8 mouse cellular contexts compared by ENCODE assay signal in genomic region chr2:108827106-108827838, GRCm38 (mm10).
DNase-seq lines count a peak whose midpoint lies in the region; ATAC-seq and TF ChIP-seq lines count a peak whose summit lies in the region.

No protein-coding gene starts in this region.

- H3K4me2 ChIP-seq in embryonic facial prominence, embryonic 11.5 days (ENCODE audit: low read depth, low read length) = no peak overlapping the region
- H3K4me2 ChIP-seq in midbrain, postnatal 0 days (ENCODE audit: low read depth, low read length, poor library complexity, severe bottlenecking) = peak overlapping the region; percentile 19

- no peaks in the 10 kb centered on the region for H3K4me1 ChIP-seq in embryonic facial prominence, embryonic 11.5 days (ENCODE audit: control insufficient read depth, insufficient read depth, low read length)
- no peaks in the 10 kb centered on the region for H3K4me1 ChIP-seq in midbrain, postnatal 0 days (ENCODE audit: insufficient read depth, low read length)

- ATAC-seq in embryonic facial prominence, embryonic 11.5 days (replicated peaks; ENCODE audit: insufficient number of reproducible peaks, low FRiP score, low TSS enrichment, low read depth) = peak; percentile 92
- ATAC-seq in midbrain, postnatal 0 days (ENCODE audit: low FRiP score) = peak; percentile 83

- WGBS in embryonic facial prominence, embryonic 11.5 days = 5% methylated on average over 12 of the region's 12 CpGs
- 2% methylated on average over 12 of the region's 12 CpGs for WGBS in midbrain, postnatal 0 days

- peak; percentile 2 for DNase-seq in left cerebral cortex, postnatal 4 days
- DNase-seq in left cerebral cortex, postnatal 36 days (ENCODE audit: low spot score in 2 of 2) = no peak
- peak; percentile 61 for DNase-seq in embryonic facial prominence, embryonic 11.5 days (ENCODE audit: low spot score)
- DNase-seq in heart, postnatal 4 days = peak; percentile 47
- DNase-seq in midbrain, postnatal 0 days (ENCODE audit: low spot score) = peak; percentile 36
- no peak for DNase-seq in thymus, postnatal 25 days
- no peak for DNase-seq in T-cell, adult 2 months (ENCODE audit: low spot score)
- DNase-seq in c-Kit-positive CD71-positive TER-119-positive erythroid progenitor cells, embryonic 14.5 days (ENCODE audit: low spot score) = no peak

- TF ChIP-seq CTCF in midbrain, postnatal 0 days (IDR thresholded peaks at IDR 0.05) = no peak

- no peaks in the 10 kb centered on the region for H3K36me3 ChIP-seq in embryonic facial prominence, embryonic 11.5 days (replicated peaks; ENCODE audit: control insufficient read depth, insufficient read depth, low read depth, low read length)
- no peaks in the 10 kb centered on the region for H3K36me3 ChIP-seq in midbrain, postnatal 0 days (ENCODE audit: insufficient read depth, low read length)

- no peaks in the 10 kb centered on the region for H3K9me3 ChIP-seq in embryonic facial prominence, embryonic 11.5 days (replicated peaks; ENCODE audit: control insufficient read depth, low read length)
- H3K9me3 ChIP-seq in midbrain, postnatal 0 days (ENCODE audit: low read length) = no peaks in the 10 kb centered on the region

- intact Hi-C loops in left cerebral cortex, postnatal 4 days (cut with DNase I) = no loop called here
- intact Hi-C loops in left cerebral cortex, postnatal 36 days (cut with DNase I) = loop anchor here (5.0 kb wide), 1 partner anchor 865 kb away; no protein-coding TSS in a partner anchor

- no peak overlapping the region for H3K27ac ChIP-seq in embryonic facial prominence, embryonic 11.5 days (replicated peaks; ENCODE audit: low read depth, low read length)
- no peak overlapping the region; the same call in 1 of the 2 replicates for H3K27ac ChIP-seq in midbrain, postnatal 0 days (ENCODE audit: low read depth, low read length)

- H3K4me3 ChIP-seq in embryonic facial prominence, embryonic 11.5 days (ENCODE audit: low read depth, low read length) = no peak overlapping the region
- H3K4me3 ChIP-seq in midbrain, postnatal 0 days (ENCODE audit: low read depth, low read length) = no peak overlapping the region

- no peaks in the 10 kb centered on the region for H3K27me3 ChIP-seq in embryonic facial prominence, embryonic 11.5 days (ENCODE audit: control insufficient read depth, insufficient read depth, low read length)
- H3K27me3 ChIP-seq in midbrain, postnatal 0 days (ENCODE audit: insufficient read depth, low read length) = no peaks in the 10 kb centered on the region

- no peak overlapping the region for H3K9ac ChIP-seq in embryonic facial prominence, embryonic 11.5 days (replicated peaks; ENCODE audit: low read length)
- 0 out of 2 replicates have a peak overlapping the region, but pooled peaks have one; percentile 2 for H3K9ac ChIP-seq in midbrain, postnatal 0 days (replicated peaks; ENCODE audit: low read length, poor library complexity, severe bottlenecking)

Comparison
In these comparisons a context has a peak if more than half of its experiments do, and no peak if none do; other contexts are left out.
1. DNase-seq: peak in left cerebral cortex, postnatal 4 days (single experiment), embryonic facial prominence, embryonic 11.5 days (single experiment), heart, postnatal 4 days (single experiment) and midbrain, postnatal 0 days (single experiment); none in left cerebral cortex, postnatal 36 days (0 of 2), thymus, postnatal 25 days (single experiment), T-cell, adult 2 months (single experiment) and c-Kit-positive CD71-positive TER-119-positive erythroid progenitor cells, embryonic 14.5 days (single experiment).